Mouse (Mus musculus) layer of hippocampus, postnatal 10 days (tissue): ENCODE data around the gene Mtmr10. TPM values are rescaled to one million over a fixed set of nuclear protein-coding genes. Genes with fewer than 3 reads are reported as not detected.

Experiments used
- DNase-seq, 2 experiments: peaks; one replicate each; pipeline ENCODE4 v3.0.0; 2021; ENCODE audit warnings: low spot score in 2 of 2
- microRNA-seq, 2 experiments: library from miRNA; unstranded; fragments of <30 nt; microRNA quantifications; one replicate each; pipeline ENCODE4 v1.2.0; 2021
- total RNA-seq, 2 experiments: library from RNA; stranded (reverse); gene quantifications; 2 replicates each; pipeline ENCODE4 v1.2.3; 2021

The Mtmr10 gene
- total RNA-seq, 2 experiments from 2014 or later: 16.1 to 17.9 TPM

- DNase-seq: no peak
Measured at GRCm38 (mm10) chr7:64369841-64370240, 82.4 kb downstream of the Mtmr10 start.

GRCm38 (mm10) chr7:64371940-64372878, 84.8 kb downstream of the Mtmr10 start:
- DNase-seq: no peak

GRCm38 (mm10) chr7:64373147-64373829, 85.8 kb downstream of the Mtmr10 start:
- no peak for DNase-seq

GRCm38 (mm10) chr7:64373830-64374562, 86.5 kb downstream of the Mtmr10 start, which contains the start of gene Fan1:
Gene Fan1, minus strand, starts transcription at chr7:64374095.
- peak; percentile 89 to 92 for DNase-seq

Small RNA genes within 50 kb of the gene (microRNA-seq; reads per million reads assigned to microRNA genes)
- gene Mir6416: 0 reads per million in 2 experiments

Other genes with a start within 250 kb of the Mtmr10 start
- gene Trpm1, start 133.8 kb upstream of the Mtmr10 start, total RNA-seq: under 1 TPM; 0.11 TPM
- 10 to 100 TPM in 1 of 2 experiments, 1 to 10 TPM in 1; 9.1 to 10.9 TPM for gene Fan1, start 86.4 kb downstream of the Mtmr10 start, total RNA-seq
- gene Mphosph10, start 104.6 kb downstream of the Mtmr10 start, total RNA-seq: 10 to 100 TPM; 19.5 to 24.6 TPM
- 10 to 100 TPM; 44.0 to 47.0 TPM for gene Mcee, start 105.0 kb downstream of the Mtmr10 start, total RNA-seq
- 100 to 1,000 TPM; 300 to 305 TPM for gene Apba2, start 214.1 kb downstream of the Mtmr10 start, total RNA-seq